Mouse (Mus musculus): ENCODE results near the gene Gvin1.
A peak's percentile ranks its signal among the peaks of the same experiment; 100 is the strongest.
"Not testable (repeated sequence)": the region's sequence is repeated elsewhere in the genome, so short reads cannot be mapped to it uniquely, and the experiment has no call there.

Gvin1 gene

DNA sequence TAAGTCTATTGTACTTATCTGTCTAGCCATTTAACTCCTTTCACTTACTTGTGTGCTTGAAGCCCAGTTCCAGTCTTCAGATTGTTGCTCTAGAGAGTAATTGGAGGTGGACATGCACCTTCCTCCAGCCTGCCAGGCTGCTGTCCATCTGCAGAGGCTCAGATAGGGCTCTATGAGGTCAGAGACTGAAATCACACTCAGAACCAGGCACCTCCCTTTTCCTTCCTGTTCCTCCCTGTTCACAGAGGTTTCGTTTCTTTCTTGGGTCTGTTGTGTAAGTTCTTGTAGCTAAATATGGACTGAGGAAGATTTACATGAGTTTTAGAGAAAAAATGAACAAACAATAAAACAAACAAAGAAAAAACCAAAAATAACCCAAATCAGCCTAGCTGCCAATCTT is at the start of gene Gvin1:
Gene Gvin1 (minus strand): TSS at position 150 of the 400 bp plus-strand sequence.
- DNase-seq: peak; percentile 18

DNA sequence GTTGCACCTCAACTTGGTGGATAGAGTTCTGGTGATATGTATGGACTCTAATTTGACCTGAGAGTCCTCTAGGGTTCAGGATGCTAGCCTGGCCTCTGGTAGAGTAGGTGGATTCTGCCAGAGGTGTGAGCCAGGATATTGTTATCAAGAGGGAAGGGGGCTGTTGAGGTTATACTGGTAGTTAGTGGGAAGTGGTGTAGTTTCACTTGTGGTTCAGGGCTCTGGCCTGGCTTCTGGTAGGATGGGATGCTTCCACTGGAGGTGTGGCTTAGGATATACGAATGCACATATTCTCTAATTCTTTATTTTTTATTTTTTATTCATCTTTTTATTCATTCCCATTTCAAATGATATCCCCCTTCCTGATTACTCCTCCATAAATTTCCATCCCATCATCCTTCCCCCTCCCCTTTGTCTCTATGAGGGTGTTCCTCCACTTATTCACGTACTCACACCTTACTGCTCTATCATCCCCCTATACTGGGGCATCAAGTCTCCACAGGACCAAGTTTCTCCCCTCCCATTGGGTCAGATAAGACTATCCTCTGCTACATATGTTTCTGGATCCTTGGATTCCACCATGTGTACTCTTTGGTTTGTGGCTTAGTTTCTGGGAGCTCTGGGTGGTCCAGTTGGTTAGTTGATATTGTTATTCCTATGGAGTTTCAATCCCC is 36.9 kb upstream of the Gvin1 start:
- DNase-seq: no peak

DNA sequence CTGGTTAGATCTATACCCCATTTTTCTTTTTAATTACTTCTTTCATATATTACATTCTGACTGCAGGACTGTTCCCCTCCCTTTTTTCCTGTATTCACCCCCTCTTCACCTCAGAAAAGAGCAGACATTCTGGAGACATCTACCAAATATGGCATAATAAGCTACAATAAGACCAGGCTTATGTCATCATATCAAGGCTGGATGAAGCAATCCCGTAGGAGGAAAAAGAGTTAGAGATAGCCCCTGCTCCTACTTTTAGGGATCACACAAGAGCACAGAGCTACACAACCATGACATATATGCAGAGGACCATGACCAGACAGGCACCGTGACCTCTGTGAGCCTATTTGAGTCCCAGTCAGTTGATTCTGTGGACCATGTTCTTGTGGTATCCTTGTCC is 33.8 kb upstream of the Gvin1 start:
- no peak for DNase-seq

- no peak for DNase-seq
Measured at GRCm38 (mm10) chr7:106248245-106248644, 33.1 kb upstream of the Gvin1 start.

DNA sequence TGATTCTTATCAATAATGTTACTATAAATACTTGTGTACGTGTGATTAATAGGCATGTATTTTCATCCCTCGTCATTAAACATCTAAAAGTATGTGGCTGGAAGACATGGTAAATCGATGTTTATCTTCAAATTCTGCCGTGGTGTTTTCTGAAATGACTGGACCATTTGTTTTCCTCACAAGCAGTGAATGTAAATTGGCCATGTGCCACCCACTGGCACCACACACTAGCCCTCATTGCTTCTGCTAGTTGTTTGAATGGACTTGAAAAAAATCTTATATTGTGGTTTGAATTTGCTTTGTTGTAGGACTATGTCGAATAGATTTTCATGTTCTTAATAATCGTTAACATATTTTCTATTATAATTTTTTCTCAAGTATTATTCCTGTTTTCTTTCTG is 30.5 kb upstream of the Gvin1 start:
- no peak for DNase-seq

DNA sequence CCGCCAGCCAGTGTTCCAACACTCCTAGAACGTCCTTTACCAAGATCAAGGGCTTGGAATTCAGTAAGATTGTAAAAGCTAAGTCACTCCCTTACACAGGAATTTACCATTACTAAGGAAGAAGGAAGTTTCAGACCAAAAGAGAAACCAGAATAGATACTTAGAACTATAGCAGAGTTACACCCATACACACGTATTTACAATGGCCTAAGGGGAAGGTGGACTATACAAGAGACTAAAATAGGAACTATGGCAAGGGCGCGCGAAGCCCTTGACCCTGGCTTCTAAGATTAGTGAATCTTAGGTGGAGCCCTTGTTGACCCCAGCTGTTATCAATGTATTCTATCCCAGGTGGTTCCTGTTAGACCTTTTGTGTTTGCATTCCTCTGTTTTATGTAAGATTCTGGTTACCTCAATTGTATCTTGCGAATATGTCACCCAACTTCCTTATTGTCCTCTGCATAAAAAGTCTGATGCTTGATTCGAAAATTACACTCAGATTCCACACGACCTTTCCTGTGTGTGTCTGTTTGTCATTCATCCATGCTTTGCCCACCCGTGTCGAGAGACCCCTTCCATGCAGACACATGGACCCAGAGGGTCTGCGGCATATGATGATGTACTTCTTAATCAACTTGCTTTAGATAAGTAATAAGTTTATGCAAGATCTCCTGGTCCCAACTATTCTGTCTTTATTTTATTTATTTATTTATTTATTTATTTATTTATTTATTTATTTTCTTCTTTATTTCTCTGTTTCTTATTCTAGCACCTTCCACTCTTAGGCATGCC is 25.6 kb upstream of the Gvin1 start:
- not testable (repeated sequence) for DNase-seq

DNA sequence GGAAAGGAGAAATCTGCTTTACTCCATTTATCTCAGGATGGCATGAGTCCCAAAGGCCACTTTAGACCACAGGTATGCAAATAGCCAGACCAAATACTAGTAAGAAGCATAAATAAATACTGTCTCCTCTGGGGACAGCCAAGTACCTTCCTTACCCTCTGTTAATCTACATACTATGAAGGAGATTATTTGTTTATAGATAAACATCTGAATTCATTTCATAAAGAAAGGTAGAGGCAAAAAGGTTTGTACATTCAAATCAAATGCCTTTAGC is 22.0 kb upstream of the Gvin1 start:
- no peak for DNase-seq

- DNase-seq: peak; percentile 11
Measured at GRCm38 (mm10) chr7:106236327-106237191, 21.4 kb upstream of the Gvin1 start.

DNA sequence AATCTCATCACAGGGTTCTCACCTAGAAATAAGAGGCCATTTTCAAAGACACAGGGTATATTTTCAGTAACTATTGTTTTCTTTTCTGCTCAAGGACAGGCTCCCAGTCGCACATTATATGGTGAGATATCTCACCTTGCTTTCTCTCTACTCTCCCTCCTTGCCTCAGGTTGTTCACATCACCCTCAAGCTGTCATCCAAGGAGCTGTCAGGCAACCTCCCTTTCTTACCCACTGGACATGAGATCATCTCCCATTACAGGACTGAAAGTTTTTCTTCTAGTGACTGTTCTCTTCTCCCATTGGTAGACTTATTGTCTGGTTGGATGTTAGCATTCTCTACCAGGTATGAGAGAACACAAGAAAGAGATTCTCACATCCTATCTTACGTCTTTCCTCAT is 20.5 kb upstream of the Gvin1 start:
- no peak for DNase-seq

DNA sequence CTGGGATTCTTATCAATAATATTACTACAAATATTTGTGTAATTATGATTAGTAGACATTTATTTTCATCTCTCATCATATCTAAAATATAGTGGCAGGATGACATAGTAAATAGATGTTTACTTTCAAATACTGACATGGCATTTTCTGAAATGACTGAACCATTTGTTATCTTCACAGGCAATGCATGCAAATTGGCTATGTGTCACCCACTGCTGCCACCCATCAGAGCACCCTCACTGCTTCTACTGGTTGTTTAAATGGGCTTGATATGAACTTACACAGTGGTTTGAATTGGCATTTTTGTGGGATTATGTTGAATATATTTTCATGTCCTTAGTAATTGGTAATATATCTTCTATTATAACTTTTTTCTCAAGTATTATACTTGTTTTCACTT is 784 bp upstream of the Gvin1 start:
- DNase-seq: not testable (repeated sequence)

- DNase-seq: not testable (repeated sequence)
Measured at GRCm38 (mm10) chr7:106213770-106214169, 1.4 kb downstream of the Gvin1 start.

DNA sequence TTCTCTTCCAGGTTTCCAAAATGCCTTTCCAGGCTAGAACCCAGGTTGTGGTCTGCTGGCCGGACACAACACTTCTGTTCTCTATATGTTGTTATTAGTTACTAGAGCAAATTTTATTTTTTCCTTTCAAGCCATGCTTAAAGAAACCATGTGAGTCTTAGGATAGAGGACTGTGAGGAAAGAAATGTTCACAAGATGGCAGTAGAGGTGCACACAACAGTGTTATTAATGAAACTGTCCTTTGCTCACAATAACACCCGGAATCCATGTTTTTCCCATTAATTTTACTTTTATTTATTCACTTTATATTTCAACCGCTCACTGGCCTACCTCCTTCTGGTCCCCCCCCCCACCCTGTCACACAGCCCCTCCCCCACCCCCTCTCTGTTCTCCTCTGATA is 8.5 kb downstream of the Gvin1 start:
- not testable (repeated sequence) for DNase-seq

DNA sequence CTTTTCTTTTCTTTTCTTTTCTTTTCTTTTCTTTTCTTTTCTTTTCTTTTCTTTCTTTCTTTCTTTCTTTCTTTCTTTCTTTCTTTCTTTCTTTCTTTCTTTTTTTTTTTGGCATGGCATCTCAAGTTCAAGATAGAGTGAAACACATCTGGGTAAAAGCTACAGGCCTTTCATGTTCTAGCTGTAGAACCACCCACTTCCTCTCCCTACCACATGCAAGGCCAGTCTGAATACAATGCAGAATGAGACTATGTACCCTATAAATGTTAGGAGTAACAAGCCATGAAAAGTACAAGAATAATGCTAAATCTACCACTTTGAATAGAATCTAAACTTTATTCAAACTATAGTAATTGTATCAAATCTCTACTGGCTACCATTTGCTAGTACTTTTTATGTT is 38.1 kb downstream of the Gvin1 start:
- not testable (repeated sequence) for DNase-seq

- DNase-seq: not testable (repeated sequence)
Measured at GRCm38 (mm10) chr7:106145013-106145754, 69.9 kb downstream of the Gvin1 start.

DNA sequence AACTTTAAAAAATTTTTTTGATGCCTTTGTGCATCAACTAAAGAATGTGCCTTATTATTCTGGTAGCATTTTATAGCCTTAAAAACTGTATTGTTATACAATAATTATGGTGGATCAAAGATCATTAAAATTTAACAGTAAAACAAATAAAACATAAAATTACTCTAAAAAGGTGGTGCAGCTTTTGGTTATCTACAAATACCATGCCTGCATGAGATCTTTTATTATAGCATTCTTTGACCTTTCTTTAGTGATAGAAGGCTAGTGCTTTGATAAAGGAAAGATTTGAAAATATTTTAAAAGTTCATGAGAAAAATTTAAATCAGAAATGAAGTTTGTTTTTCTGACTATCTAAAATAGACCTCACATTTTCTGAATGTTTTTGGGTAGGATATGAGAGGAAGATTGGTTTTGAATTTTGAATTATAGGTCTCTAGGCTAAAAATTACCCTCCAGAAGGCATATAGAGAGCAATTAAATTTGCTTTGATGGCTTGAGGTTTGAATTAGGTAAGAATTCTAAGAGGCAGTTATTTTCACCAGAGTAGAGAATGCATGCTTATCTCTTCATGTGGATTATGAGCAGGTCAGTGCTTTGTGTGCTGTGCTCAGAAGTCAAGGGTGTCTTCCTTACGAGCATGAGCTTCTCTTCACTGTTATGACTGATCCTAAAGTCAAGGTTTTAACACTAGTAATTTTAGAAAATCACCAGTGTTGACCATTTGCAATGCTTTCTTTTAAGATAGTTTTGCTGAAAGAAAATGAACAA is 73.8 kb downstream of the Gvin1 start:
- not testable (repeated sequence) for DNase-seq

- not testable (repeated sequence) for DNase-seq
Measured at GRCm38 (mm10) chr7:106117090-106117948, 97.8 kb downstream of the Gvin1 start.

Data from kidney, postnatal 14 days (tissue).